Mouse (Mus musculus) adrenal gland, postnatal 25 days (tissue): ENCODE data around the gene St7. TPM values are rescaled to one million over a fixed set of nuclear protein-coding genes. Genes with fewer than 3 reads are reported as not detected.

Source experiments
- DNase-seq: peaks from one replicate; pipeline ENCODE4 v3.0.0; 2021; ENCODE audit warnings: mixed read lengths
- total RNA-seq: library from RNA; stranded (reverse); gene quantifications from 2 replicates; pipeline ENCODE4 v1.2.3, GENCODE M21; 2021

St7 gene
- total RNA-seq, 1 experiment from 2014 or later = 31.5 TPM

- no peak for DNase-seq
Observed at GRCm38 (mm10) chr6:17763963-17764659, 71.4 kb downstream of the St7 start.

GRCm38 (mm10) chr6:17764660-17764998, 71.9 kb downstream of the St7 start:
- no peak for DNase-seq

GRCm38 (mm10) chr6:17769972-17770644, 77.4 kb downstream of the St7 start:
- no peak for DNase-seq

- no peak for DNase-seq
Observed at GRCm38 (mm10) chr6:17770645-17771345, 78.1 kb downstream of the St7 start.

GRCm38 (mm10) chr6:17771456-17771855, 78.7 kb downstream of the St7 start:
- DNase-seq = no peak

- no peak for DNase-seq
Observed at GRCm38 (mm10) chr6:17772514-17772913, 79.8 kb downstream of the St7 start.

- no peak for DNase-seq
Observed at GRCm38 (mm10) chr6:17776041-17776440, 83.3 kb downstream of the St7 start.

GRCm38 (mm10) chr6:17777018-17777799, 84.5 kb downstream of the St7 start:
- no peak for DNase-seq

- DNase-seq = no peak
Observed at GRCm38 (mm10) chr6:17778648-17779202, 86.0 kb downstream of the St7 start.

- DNase-seq = no peak
Observed at GRCm38 (mm10) chr6:17783511-17783910, 90.8 kb downstream of the St7 start.

GRCm38 (mm10) chr6:17784523-17784922, 91.8 kb downstream of the St7 start:
- no peak for DNase-seq

GRCm38 (mm10) chr6:17785248-17785647, 92.5 kb downstream of the St7 start:
- no peak for DNase-seq

GRCm38 (mm10) chr6:17787810-17788209, 95.1 kb downstream of the St7 start:
- DNase-seq = no peak

GRCm38 (mm10) chr6:17790251-17790650, 97.5 kb downstream of the St7 start:
- DNase-seq = no peak

GRCm38 (mm10) chr6:17793471-17793870, 100.7 kb downstream of the St7 start:
- DNase-seq = no peak

GRCm38 (mm10) chr6:17797271-17797713, 104.6 kb downstream of the St7 start:
- no peak for DNase-seq

GRCm38 (mm10) chr6:17800694-17801093, 108.0 kb downstream of the St7 start:
- no peak for DNase-seq

- no peak for DNase-seq
Observed at GRCm38 (mm10) chr6:17804468-17804867, 111.7 kb downstream of the St7 start.

GRCm38 (mm10) chr6:17806569-17806968, 113.8 kb downstream of the St7 start:
- DNase-seq = no peak

- DNase-seq = no peak
Observed at GRCm38 (mm10) chr6:17811063-17811462, 118.3 kb downstream of the St7 start.

GRCm38 (mm10) chr6:17811531-17811930, 118.8 kb downstream of the St7 start:
- DNase-seq = no peak

GRCm38 (mm10) chr6:17814074-17814649, 121.4 kb downstream of the St7 start:
- no peak for DNase-seq
